Mouse (Mus musculus) induced T-regulatory cell, adult 2 months (primary cell): ENCODE results near the gene Spata18.

Source experiments
- DNase-seq: peaks from one replicate; pipeline ENCODE4 v3.0.0-alpha.2; 2012; ENCODE audit warnings: low read depth

The Spata18 gene

DNA sequence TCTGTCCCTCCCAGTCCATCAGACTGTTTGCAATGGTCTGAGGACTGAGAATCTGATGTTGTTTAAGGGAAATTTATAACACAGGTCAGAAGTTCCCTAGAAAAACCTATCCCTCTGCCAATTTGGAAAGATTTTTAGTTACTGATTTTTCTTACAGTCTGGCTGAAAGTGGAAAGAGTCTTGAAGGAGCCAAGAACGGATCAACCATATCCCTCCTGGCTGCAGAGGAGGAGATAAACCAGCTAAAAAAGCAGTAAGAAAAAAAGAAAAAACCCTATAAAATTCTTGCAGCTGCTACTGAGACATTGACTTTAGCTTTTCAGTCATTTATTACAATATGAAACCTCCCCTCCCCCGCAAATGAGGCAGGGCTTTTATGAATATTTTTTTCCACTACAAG lies 15.5 kb downstream of the Spata18 start:
- DNase-seq, result no peak

DNA sequence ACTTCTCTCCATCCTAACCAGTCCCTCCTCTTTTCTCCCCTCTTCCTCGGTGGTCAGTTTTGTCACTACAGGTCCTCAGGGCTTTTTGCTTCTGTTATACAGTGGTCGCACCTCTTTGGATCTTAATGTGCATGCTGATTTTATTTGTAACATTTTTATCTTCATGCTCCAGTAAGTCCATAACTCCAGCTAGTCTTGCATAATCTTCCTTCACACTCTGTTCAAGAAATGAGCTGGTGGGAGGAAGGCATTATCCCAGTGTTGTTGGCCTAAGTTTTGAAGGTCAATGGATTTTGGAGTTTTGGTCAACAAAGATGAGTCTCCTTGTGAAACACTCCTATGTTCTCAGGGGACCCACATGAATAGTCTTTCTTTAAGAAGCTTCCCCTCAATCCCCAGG lies 16.7 kb downstream of the Spata18 start:
- no peak for DNase-seq

DNA sequence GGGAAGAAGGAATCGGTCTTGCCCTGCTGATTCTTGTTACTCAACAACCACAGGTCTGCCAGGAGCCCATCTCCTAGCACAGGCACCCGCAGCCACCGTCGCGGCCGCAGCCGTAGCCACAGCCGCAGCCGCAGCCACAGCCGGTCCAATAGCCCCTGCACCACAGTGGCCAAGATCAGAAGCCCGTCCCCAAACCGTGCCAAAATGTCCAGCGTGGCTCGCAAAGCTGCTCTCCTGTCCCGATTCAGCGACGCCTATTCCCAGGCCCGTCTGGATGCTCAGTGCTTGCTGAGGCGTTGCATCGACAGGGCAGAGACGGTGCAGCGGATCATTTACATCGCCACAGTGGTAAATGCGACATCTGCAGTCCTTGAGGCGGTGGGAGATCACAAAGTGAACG lies 18.2 kb downstream of the Spata18 start:
- no peak for DNase-seq

DNA sequence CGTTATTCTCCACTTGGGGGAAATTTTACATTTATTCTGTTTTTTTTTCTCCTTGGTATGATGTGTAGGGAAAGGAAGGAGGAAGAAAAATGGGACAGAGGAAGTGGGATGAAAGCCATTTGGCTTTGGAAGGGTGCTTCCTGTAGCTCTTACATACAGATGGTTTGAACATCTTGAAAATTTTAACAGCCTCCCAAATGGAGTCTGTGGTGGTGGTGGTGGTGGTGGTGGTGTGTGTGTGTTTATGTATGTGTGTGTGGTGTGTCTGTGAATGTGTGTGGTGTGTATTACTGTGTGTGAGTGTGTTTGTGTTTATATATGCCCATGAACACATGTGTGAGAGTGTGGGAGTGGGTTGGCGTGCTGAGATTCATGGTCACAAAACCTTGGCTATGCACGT lies 24.4 kb downstream of the Spata18 start:
- DNase-seq, result no peak

DNA sequence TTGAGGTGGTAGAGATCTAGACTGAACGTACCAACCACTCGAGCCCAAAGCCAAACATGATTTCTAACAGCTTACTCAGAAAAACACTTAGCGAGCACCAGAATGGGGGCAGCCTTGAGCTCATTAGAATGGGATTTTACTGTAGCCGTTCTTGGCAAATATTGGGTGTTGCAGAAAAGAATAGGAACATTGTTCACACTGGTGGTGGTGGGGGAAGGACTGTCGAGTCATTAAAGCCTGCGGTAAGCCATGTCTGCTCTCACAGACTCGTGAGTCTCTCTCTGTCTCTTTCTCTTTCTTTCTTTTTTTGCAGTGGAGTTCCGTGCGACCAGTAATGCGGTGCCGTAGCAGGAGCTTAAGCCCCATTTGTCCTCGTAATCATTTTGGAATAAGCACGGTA lies 25.4 kb downstream of the Spata18 start:
- no peak for DNase-seq

DNA sequence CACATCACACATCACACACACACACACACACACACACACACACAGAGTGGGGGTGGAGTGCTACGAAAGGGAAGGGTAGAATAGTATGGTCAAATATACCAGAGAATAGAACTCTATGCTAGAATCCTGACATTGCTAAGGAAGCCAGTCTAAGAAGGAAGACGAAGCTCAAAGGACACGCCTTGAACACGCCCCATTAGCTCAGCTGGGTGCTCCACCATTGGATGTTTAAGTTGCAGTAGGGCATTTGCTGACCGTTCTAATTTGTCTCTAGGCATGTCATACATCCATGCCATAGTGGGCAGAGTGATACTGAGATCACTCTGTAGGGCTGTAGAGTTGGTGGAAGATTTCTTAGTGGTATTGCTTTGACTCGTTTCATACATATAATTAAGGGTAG lies 32.0 kb downstream of the Spata18 start:
- no peak for DNase-seq

DNA sequence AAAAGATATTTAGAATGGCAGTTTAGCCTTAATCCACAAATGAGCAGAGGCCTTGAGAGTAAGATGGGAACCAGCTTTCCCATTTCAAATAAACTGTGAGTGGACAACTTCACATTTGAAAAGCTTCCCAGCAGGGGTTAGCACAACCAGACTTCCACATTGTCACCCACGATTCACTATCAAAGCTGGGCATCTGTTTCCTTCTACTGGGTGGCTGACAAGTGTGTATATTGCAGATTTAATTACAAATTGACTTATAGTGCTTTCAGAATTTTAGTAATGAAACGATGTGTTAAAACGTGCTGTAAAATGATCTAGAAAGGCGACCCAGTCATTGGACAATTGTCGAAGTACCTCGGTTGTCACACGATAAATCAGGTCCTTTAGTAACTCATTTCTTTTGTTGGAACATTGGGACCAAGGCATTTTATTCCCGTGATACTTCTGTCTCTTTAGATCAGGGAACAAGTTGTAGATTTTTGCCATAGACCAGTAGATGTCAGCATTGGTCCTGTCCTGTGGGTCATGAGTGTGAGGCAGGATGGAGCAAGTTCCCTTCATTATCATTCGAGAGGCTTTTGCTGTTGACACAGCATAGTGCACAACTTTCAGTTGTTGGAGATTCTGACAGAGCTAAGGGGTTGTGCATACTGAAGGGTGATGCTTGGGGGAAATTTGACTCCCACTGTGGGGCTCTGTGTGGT lies 32.7 kb downstream of the Spata18 start:
- no peak for DNase-seq

DNA sequence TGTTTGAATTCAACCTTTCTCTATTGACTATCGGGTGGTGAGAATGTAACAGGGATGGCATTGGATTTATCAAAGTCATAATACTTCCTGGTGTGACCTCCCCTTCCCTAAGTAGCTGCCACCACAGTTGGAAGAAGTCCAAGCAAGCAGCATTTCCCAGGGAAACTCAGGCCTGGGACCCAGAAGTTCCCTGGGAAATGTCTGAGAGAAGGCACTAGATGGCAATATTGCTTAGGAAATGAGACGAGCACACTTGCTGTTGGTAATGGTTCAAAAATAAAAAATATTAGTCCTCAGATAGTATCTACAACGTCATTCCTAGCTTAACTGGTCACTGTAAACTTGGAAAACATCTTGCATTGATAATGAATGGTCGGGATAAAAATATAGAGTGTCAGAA lies 35.0 kb downstream of the Spata18 start:
- no peak for DNase-seq

DNA sequence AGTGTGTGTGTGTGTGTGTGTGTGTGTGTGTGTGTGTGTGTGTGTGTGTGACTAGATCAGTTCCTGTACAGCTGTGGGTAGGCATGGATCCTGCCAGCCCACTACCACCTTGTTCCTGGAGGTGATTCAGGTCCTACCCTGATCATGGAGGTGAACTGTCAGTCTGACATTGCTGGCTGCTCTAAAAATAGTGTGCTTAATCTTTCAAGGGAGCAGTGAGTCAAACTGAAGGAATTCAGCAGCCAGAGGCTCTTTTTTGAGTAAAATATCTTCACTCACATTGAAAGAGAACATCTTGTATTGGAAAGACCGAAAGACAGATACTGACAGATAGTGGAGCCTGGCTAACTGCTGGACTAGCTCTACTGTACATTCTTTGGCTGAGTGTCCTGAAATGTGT lies 37.4 kb downstream of the Spata18 start:
- no peak for DNase-seq

DNA sequence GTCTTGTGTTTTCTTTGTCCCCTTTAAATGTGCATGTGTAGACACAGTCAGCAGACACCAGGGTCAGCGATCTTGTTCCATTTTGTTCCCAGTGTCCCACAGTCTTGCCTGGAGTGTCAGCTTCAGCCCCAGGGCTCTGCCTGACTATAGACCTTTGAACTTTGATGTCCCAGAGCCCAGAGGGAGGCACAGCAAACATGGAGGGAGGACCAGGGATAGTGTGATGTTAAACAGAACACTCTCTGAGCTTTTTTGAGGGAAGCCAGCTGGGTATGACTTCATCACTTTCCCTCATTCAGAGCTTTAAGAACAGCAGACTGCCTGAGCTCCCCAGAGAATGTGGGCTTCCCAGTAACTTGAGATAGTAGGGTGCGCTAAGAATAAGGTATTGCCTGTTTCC lies 39.0 kb downstream of the Spata18 start:
- no peak for DNase-seq

DNA sequence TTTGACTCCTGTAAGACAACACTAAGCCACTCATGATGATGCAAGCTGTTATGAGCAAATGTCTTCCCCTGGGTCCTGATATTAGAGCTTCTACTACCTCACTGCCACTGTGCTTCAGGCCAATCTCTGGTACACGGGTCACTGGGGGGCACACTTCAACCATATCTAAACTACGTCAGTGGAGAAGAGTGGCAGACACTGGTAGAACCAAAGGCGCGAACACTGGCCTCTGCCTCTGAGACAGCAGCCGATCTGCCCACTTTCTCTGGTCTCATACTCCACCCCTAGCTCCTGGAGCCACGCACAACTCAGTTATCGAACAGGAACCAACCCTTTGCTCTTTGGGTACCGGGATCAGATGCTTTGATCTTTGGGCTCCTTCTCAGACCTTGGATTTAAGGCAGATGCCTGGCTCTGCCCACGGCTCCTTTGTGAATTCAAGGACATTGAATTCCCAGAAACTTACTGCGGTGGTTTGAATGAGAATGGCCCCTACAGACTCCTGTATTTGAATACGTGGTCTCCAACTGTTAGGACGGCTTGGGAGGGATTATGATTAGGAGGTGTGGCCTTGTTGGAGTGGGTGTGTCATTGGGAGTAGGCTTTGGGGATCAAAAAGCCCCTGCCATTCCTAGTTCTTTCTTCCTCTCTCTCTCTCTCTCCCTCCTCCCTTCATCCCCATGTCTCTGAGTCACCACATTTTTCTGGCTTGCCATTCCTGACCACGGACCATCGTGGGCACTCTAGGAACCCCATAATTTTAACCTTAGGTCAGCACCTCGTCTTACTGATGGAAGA lies 40.7 kb downstream of the Spata18 start:
- no peak for DNase-seq

DNA sequence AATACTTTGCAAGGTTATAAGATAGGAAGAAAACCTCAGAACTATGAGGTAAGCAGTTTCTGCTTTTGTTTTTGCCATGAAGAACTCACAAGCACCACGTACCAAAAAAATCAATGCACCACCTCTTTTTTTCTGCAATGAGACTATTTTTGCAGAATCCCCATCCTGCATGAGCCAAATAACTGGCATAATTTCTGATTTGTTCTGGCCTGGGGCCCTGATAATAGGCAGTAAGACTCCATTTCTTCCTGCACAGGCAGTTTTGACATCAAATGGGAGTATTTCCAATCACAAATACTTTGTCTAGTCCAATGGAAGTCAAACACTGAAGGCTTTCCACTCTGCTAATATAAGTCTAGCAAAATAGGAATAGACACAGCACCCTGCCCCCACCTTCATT lies 42.6 kb downstream of the Spata18 start:
- no peak for DNase-seq

DNA sequence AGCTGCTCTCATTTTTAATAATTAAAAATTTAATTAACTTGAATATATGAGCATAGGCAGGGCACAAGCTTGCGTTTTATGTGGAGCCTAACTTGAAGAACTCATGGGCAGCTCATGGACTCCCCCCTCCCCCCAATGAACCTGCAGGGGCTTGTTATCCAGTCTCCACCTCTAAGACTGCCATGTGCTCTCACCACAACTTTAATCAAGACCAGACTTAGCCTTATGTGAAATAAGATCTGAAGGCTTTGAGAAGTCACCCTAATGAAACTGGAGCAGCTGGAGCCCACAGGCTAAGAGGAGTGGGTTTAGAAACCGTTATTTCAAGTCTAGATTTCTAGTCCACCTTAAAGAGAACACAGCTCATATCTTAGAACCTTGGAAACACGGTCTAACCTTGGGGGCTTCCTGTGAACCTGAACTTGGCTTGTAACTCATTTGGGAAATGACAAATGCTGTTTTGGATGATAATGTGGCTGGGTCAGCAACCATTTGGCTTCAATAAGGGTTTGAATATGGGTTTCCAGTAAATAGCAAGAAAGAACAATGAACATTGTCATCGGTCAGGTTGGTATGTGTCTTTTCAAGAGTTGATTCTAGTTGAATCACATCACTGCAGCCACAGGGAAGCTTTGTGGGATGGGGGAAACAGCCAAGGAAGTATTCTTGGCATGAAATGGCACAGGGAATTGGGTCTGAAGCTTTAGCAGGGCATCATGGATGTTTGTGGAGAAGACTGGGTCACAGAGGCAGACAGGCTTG lies 43.3 kb downstream of the Spata18 start:
- DNase-seq, result no peak

DNA sequence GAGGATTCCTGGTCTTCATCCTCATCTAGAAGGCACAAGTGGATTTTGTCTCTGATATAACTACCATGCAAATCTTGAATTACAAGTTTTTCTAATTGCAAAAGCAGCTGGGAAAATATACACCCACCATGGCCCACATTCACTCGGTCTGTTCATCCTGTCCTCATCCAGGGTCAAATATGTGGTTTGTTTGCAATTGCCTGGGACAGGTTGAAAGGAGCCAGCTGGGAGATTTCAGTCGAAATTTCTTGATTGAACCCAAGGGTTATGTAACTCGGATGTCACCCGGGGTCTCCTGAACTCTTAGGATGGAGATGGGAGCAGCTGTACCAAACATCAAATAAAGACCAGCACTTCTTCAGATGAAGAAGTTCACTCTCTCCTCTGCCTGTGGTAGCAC lies 46.5 kb downstream of the Spata18 start:
- DNase-seq, result no peak

DNA sequence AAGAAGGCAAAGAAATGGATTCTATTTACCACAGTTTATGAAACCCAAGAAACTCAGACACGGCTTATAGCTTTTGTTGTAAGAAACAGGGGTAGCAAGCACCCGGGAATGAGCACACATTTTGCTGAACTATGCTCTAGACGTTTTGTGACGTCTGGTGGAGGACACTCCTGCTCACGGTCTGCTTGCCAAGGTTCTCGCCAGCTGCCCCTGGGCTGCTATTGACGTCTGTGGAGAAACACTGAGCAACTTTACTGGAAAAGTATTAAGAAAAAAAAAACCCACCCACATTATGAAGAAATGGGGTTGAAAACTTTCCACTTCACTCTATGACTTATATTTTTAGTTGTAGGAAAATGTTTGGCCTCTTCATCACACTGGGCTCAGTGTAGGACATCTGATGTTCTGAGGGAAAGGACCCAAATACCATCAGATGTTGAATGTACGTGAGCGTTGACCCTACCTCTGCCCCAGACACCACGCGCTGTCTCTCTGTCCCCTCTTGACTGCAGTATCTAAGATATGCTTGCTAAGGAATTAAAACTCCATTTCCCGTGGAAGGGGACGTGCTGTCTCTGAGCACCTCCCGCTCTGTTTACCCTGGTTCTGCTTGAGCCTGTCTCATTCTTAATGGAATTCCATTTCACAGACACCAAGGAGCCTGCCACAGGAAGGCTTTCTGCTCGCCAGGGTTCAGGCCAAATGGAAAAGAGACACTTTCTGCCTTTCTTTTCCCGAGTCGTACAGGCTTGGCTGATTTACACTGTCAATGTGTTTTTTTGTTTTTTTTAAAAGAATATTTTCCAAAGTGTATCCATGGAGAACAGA lies 50.1 kb downstream of the Spata18 start:
- DNase-seq, result no peak

DNA sequence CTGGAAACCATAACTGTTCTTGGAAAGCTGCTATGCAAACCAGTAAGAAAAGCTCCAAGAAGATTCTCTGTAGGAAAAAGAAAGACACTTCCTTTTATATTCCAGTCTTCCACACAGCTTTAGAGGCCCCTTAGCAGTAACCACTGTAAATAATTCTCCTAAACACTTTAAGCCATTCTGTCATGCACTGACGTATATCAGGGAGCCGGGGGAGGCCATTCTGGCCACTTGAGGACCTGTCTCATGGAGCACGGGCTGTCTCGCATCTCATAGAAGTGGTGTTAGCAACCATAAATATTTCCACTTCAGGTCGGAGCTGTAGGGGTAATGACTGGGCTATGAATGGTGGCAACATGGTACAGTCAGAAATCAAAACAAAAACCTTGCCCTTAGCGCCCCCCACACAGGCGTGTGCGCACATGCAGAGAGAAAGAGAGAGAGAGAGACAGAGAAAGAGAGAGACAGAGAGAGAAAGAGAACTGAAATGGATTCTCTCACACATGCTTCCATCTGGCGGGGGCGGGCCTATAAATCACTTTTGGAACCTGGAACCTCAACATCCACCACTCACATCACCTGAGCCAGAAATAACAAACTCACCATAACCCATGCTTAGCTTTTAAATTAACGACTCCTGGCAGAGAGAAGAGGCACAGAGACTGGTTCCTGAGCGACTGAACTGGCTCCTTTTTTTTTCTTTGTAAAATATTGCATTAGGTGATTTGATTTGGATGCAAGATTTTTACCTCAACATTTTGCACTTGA lies 50.9 kb downstream of the Spata18 start:
- DNase-seq, result no peak

DNA sequence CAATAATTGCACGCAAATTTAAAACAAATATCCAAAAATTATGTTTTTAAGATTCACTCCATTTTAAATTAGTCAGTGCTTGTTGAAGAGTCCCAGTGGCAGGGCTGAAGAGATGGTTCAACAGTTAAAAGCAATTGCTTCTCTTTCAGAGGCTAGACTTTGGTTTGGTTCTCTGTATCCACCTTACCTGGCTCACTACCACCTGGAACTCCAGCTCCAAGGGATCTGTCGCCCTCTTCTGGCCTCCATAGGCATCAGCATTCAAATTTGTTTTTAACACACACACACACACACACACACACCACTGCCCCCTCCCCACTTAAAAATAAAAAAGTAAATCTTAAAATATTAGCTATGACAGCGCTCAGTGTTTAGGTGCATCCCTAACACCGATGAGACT lies 51.9 kb downstream of the Spata18 start:
- no peak for DNase-seq

DNA sequence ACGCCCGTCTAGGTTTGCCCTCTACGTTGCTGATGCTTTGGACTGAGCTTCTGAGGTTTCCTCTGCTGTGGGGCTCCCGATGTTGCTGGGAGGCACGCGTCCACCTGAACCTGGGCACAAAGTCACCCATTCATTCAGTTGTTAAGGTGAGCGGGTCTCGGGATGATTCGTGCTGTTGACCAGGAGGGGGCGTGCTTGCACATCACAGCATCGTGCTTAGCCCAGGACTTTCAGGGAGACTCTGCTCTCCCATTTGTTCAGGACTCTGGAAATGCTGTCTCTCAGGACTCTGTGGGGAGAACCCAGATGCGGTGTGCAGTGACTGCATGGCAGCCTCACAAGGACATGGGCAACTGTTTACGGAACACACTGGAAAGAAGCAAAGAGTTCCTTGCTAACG lies 53.1 kb downstream of the Spata18 start:
- no peak for DNase-seq

DNA sequence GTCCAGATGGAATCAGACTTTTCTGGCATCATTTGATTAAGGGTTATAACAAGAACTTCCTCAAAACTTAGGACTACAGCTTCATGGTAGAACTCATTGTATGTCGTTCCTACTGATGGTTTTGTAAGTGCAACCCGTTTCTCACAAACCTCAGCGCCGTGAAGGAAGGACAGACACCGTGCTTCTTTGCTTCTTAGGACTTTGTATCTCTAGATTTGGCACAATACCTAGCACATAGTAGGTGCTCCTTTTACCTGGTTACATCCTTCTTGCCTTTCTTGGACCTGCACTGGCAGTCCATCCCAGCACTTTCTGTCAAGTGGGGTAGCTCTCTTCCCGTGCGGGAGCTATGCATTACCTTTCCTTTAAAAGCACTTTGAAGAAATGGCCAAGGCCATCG lies 53.6 kb downstream of the Spata18 start:
- DNase-seq, result no peak

DNA sequence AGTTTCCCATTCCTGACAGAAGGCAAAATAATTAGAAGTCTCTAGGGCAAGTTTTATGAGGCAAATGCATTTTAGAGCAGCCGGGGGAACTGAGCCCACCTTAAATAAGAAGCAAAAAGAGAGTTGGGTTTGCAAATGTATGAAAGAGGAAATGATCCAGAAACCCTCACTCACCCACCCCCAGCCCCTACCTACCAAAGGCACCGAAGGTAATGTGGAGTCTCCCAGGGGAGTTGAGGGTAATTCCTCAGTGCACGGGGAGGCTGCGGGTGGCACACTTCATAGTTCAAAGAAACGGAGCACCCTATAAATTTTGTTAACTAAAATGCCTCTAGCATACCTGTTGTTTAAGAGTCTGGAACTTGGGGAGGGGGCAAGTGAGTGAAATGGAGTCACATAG lies 54.1 kb downstream of the Spata18 start:
- no peak for DNase-seq

DNA sequence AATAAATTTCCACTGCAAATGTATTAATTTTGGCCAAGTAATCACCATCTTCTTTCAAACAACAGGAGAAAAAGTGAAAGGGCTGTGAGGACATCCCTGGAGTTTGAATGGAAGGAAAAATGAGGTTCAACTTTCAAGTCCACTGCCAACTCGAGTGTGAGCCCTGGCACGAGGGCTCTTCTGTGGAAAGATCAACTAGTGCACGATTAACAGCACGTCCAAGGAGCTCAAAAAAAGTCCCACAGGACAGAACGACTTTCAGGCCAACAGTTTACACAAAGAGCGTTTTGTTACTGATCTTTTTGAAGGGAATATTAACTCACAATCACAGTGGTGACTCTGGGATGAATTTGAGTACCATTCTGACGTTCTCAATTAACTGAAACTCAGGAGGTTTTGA lies 61.7 kb downstream of the Spata18 start:
- no peak for DNase-seq
